Mouse (Mus musculus) brown adipose tissue, adult 24 weeks (tissue): ENCODE results near the gene Ranbp17. TPM values are rescaled to one million over a fixed set of nuclear protein-coding genes. Genes with fewer than 3 reads are reported as not detected.

Experiments used
- H3K27ac ChIP-seq: fragments of 200-500 bp; replicated peaks from 2 replicates; pipeline ENCODE4 v1.5.1; 2012; ENCODE audit warnings: low read depth, mild to moderate bottlenecking, low read length
- H3K4me1 ChIP-seq: fragments of 200-500 bp; 2 replicates; pipeline ENCODE4 v1.6.1; 2012; ENCODE audit warnings: low read length, mixed read lengths; ENCODE audit not compliant: control insufficient read depth, insufficient read depth, insufficient read length
- H3K4me3 ChIP-seq: fragments of 200-500 bp; 2 replicates; pipeline ENCODE4 v1.5.1; 2012; ENCODE audit warnings: low read depth, mild to moderate bottlenecking, low read length, moderate library complexity; ENCODE audit not compliant: insufficient read depth
- polyA plus RNA-seq: library from polyadenylated mRNA; stranded (reverse); fragments of >200 nt; gene quantifications from 2 replicates; pipeline ENCODE4 v1.2.4, GENCODE M21; 2012; ENCODE audit not compliant: missing spikeins, insufficient read depth, insufficient read length

Gene Ranbp17
- polyA plus RNA-seq, 1 experiment: 0.40 TPM

DNA sequence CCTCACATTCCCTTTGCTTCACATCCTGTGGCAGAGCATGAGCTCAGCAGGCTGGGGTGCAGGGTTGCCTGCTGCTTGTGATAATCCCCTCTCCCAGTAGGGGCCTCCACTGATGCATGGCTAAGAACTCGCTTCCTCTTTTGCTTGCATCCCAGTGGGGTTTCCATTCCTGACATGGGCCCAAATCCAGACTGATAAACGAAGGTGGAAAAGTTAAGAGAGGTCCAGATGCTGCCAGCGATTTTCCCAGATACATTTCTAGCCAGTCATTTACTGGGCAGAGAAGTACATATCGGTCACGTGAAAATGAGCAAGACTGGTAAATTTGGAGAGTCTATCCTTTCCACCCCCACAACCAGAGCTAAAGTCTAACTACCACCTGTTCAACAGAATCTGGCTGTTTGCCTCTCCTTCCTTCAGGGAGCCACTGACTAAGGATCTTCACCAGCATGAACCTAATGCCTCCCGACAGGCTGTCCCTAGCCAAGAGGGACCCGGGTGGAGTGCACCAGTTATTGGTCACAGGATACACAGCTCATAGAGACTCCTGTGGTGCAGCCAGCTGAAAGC, 176.9 kb downstream of the Ranbp17 start:
- Histone ChIP-seq H3K4me3 (no peak overlapping the region), H3K4me1 (0 out of 2 replicates have a peak, but pooled peaks cover 3% of the 10 kb centered on the region), H3K27ac (no peak overlapping the region)

DNA sequence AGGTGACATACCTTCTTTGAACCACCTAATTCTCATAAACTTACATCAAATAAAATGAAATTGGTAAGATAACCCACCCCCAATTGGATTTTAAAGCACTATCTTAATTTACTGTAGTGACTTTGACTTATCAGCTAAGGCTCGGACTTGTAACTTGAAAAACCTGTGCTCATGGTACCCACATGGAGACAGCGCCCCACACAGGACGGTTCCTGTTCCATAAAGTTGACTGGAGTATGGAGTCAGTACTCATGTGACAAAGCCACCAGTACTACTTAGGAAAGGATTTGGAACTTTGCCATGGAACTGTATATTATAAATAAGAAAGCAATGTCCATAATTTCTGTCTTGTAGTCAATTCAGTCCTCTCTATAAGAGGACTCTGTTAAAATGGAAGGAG, 177.9 kb downstream of the Ranbp17 start:
- Histone ChIP-seq H3K4me1 (0 out of 2 replicates have a peak, but pooled peaks cover 3% of the 10 kb centered on the region), H3K27ac (no peak overlapping the region), H3K4me3 (no peak overlapping the region)

DNA sequence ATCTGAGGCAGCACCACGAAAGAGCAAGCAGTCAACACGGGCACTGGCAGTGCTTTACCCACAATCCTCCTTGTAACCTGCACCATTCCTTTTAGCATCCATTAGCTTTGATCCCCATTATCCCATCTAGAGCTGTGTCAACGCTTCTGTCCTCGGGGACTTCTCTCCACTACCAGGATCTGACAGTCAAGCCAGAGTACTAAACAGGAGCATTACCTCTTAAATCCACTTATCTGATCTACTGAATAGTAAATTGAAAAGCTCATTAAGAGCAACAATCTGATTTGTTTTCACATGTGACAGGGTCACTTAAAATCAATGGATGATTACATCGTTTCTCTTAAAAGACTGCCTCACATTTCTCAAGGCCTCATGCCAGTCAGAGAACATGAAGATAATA, 181.4 kb downstream of the Ranbp17 start:
- H3K4me3 ChIP-seq: no peak overlapping the region
- no peak overlapping the region for H3K27ac ChIP-seq
- 0 out of 2 replicates have a peak, but pooled peaks cover 3% of the 10 kb centered on the region for H3K4me1 ChIP-seq

DNA sequence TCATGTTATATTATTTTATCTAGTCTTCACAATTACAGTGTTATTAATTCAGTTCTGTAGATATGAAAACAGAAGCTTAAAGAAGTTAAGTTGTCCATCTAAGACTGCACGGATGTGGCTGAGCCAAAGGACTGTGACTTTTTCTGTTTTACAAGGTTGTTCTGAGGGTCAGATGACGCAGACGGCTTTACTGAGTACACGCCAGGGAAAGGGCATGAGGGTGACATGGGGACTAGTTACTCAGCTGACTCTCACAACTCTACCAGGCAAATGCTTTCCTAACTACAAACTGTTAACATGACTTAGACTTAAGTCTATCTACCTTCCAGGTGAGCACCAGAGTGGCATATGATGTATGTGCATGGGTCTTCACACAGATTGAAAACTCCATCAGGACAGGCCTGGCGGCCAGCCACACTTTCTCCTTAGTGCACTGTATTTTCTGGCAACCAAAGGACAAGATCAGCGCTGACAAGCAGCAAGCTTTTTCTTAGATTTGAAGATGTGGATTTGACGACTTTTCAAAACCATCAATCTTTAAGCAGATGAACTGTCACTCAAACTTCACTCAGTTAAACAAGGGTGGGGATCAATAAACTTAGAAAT, 194.4 kb downstream of the Ranbp17 start:
- Histone ChIP-seq H3K4me1 (no peaks in the 10 kb centered on the region), H3K27ac (no peak overlapping the region), H3K4me3 (no peak overlapping the region)

DNA sequence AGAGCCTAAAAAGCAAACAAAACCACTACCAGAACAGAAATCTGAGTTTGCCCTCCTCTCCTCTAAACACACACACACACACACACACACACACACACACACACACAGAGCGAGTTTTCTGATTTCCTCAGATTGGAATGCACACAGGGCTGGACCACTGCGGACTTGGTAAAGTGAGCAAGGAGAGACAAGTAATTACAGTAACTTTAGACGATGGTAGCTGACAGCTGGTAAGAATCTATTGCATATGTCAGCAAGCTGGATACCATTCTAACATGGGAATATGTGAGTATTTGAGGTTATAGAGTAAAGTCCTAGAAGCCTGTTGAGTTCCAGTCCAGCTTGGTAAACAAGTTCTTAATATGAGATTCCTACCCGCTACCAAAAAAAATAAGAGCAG, 204.0 kb downstream of the Ranbp17 start:
- H3K27ac ChIP-seq: no peak overlapping the region
- H3K4me3 ChIP-seq: no peak overlapping the region
- H3K4me1 ChIP-seq: no peaks in the 10 kb centered on the region

DNA sequence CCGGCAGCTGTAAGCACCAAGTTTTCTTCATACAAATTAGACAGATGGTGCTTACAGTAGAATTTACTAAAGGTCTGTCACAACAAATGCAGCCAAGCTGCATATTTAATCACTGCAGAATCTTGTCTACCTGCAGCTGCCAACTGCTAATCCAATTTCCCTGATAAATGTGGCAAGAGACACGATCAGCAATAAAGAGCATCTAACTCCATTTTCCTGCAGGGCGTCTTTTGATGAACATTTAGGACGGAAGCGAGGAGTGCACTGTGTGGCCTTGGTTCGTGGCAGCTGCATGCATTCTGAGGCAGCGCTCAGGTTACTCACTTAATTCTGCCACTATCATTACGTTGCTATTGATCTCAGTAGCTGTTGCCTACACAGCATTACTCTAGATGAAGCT, 212.7 kb downstream of the Ranbp17 start:
- Histone ChIP-seq H3K27ac (no peak overlapping the region), H3K4me1 (no peaks in the 10 kb centered on the region), H3K4me3 (no peak overlapping the region)

DNA sequence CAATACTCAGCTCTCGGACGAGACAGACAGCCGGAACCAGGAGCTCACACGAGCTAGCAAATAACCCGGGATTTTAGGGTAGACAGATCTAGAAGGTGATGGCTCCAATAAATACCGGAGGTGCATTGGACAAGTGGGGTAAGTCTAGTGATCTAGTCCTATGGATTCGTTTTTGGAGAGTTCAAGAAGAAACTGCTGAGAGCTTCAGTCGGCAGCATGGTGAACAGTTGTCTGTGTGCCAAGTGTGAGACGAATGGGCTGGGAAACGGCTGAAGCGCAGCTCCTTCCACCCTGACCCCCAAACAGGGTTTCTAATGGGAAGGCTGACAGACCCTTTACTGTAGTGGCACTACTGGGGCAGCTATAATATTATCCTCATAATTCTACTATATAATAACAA, 214.2 kb downstream of the Ranbp17 start:
- no peaks in the 10 kb centered on the region for H3K4me1 ChIP-seq

DNA sequence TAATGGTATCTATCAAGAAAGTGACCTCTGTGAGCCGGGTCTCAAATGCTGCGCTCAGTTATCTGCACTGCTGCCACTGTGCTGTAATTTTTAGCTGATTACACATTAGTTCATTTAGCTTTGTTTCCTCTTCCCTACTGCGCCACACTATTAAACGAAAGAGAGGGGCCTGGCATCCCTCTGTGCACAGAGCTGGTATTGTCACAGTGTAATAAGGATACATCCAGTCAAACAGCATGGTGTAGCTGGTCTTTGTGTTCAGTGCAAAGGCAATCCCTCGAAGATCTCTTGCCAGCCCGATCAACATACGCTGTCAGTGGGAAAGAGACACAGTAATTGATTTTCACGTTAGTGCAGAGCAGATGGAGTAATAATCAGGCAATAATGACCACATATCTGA, 216.4 kb downstream of the Ranbp17 start:
- no peak overlapping the region for H3K27ac ChIP-seq
- no peak overlapping the region for H3K4me3 ChIP-seq
- H3K4me1 ChIP-seq: no peaks in the 10 kb centered on the region

More for the DNA sequence above, 214.2 kb downstream of the Ranbp17 start:
- Histone ChIP-seq H3K4me3 (no peak overlapping the region), H3K27ac (no peak overlapping the region)

DNA sequence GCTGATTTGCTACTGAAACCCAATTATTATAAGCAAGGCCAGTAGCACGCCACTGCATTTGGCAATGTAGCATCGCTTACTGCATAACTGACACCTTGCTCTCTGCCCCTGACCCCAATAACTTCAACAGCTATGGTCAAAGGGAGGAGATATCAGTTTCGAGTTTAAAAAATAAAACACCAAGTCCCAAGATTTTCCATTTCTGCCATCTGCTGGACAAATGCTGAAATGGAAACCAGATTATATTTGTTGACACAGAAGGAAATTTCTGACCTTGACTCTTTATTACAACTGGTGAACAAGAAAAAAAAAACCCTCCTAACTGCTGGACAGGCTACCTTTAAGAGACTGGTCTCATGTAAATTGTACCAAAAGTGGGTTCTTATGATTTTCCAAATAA, 218.1 kb downstream of the Ranbp17 start:
- Histone ChIP-seq H3K4me3 (no peak overlapping the region), H3K4me1 (no peaks in the 10 kb centered on the region), H3K27ac (no peak overlapping the region)

DNA sequence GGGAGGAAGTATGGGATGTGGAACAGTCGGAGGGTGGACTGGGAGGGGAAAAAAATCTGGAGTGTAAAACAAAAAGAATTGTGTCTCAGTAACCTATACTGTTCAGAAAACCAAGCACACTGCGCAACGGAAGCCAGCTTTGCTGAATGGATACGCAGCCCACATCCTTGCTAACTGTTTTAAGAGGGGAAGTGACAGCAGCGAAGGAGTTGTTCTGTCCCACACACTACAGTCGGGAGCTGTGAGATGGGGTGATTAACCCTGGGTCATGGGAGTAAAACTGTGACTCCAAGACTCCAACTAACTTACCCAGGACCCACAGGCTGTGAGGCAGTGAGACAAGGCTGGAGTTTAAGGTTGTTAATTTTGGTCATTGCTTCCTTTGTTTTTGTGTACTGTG, 219.5 kb downstream of the Ranbp17 start:
- no peaks in the 10 kb centered on the region for H3K4me1 ChIP-seq
- H3K27ac ChIP-seq: no peak overlapping the region
- H3K4me3 ChIP-seq: no peak overlapping the region

DNA sequence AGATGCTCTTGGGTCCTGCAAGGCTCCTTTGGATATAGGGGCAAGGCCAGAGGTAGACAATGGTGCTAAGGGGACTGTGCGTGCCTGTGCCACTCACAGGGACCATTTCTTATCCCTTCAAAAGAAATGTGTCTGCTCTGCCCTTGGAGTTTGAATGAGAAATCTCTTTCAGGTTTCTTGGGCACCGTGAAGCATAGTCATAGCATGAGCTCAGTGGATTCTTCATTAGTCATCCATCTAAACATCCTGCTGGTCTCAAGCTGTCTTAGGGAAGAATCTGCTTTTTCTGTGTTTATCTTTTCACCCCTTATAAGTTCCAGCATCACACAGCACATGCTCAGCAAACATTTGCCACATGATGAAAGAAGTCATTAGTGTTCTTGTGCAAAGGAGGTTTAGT, 235.0 kb downstream of the Ranbp17 start:
- no peak overlapping the region for H3K27ac ChIP-seq
- no peaks in the 10 kb centered on the region for H3K4me1 ChIP-seq
- H3K4me3 ChIP-seq: no peak overlapping the region

DNA sequence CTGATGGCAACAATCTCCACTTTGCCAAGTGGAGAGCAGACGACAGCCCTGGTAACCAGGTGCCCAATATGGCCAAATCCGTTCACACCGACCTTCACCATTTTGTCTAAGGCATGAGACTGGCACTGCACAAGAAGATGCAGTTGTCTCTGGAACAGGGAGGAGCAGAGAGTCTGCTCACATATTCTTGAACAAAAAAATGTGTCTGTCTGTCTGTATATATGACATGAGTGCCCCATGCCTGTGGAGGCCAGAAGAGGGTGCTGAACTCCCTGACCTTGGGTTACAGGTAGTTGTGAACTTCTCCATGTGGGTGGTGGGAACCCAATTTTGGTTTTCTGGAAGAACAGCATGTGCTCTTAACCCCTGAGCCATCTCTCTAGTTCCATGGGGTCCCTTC, 236.9 kb downstream of the Ranbp17 start, which contains the start of gene Gm12117:
Gene Gm12117 (minus strand): TSS at position 101 of the 400 bp plus-strand sequence.
- Histone ChIP-seq H3K27ac (no peak within 1 kb of the TSS), H3K4me1 (no peaks in the 10 kb centered on the region), H3K4me3 (no peak within 1 kb of the TSS)

DNA sequence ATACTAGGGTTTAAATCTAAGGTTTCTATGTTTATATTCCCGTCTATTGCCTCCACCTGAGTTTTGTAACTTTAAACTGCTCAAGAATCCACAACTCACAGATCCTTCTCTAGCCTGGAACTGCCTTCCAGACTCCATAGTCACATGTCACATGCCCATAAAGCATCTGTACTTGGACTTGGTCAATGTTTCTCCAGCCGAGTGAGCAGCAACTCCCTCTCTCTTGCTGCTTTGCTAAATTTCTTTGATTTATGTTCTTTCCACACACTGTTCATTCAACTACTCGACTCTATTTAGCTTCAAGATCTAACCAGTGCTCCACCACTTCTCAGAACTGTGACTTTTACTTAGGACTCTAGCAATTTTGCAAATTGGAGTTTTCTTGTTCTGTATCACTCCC, 238.7 kb downstream of the Ranbp17 start:
- no peak overlapping the region for H3K4me3 ChIP-seq
- no peaks in the 10 kb centered on the region for H3K4me1 ChIP-seq
- H3K27ac ChIP-seq: no peak overlapping the region

DNA sequence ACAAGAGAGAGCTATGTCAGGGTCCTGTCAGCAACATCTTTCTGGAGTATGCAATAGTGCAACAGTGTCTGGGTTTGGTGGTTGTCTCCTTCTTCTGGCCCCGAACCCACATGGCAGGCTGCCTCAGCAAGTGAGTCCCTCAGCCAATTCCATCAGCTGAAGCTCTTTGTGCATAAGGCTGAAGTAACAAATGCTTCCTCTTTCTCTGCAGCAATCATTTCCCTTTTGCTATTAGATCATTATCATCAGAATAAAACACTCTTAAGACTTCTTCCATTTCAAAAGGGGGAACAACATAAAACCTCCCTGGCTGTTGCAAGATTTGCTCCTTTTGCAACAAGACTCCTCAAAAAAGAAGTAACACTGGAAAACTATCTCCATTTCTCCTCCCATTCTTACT, 239.3 kb downstream of the Ranbp17 start:
- H3K4me3 ChIP-seq: no peak overlapping the region
- H3K27ac ChIP-seq: no peak overlapping the region
- no peaks in the 10 kb centered on the region for H3K4me1 ChIP-seq

DNA sequence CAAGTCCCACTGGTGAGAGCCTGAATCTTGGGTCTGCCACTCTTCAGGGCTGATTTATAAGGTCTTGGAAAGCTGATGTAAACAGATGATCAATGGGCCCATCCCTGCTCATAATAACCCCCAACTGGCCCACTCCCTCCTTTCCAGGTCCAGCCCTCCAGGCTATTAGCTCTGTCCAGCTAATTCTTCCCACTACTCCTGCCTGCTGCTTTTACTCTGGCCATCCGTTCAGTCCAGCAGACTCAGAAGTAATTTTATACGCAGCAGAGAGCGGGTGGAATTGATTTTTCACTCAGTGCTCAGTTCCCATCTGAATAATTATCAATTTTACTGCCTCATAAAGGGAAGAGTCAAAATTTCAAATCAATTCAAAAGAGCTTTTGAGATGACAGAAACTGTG, 273.3 kb downstream of the Ranbp17 start:
- Histone ChIP-seq H3K27ac (no peak overlapping the region), H3K4me3 (no peak overlapping the region)

DNA sequence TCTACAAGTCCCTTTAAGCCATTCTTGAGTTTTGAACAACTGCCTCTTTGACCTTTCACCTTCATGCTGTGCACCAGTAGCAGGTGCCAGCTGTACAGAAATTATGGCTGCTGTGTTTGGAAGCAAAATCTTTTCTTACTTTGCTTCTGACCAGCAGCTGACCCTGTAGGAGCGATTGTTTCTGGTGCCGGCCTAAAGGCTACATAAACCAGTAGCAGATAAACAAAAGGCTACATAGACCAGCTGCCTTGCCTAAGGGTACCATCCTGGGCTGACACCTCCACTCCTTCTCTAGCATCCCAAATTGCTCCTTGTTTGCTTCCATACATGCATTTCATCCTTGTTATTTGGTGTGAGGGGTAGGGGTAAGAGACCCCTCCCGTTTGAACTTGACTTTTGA, 279.4 kb downstream of the Ranbp17 start:
- H3K4me3 ChIP-seq: no peak overlapping the region
- no peaks in the 10 kb centered on the region for H3K4me1 ChIP-seq
- no peak overlapping the region for H3K27ac ChIP-seq

More for the DNA sequence above, 273.3 kb downstream of the Ranbp17 start:
- H3K4me1 ChIP-seq: no peaks in the 10 kb centered on the region
